Mouse (Mus musculus) liver, embryonic 16.5 days (tissue): ENCODE data around the gene D630003M21Rik. TPM values are rescaled to one million over a fixed set of nuclear protein-coding genes. Genes with fewer than 3 reads are reported as not detected.
A peak's percentile ranks its signal among the peaks of the same experiment; 100 is the strongest.

Experiments used
- ATAC-seq: fragments of 200-750 bp; cut with Nextera tagmentation; 2 replicates; pipeline ENCODE4 v1.8.0; 2017; ENCODE audit warnings: low read depth, mild to moderate bottlenecking, moderate number of reproducible peaks, moderate library complexity
- H3K27ac ChIP-seq: fragments of 300-500 bp; sonication (generic); 2 replicates; pipeline ENCODE4 v1.5.1; 2014; ENCODE audit warnings: mild to moderate bottlenecking, low read length
- H3K27me3 ChIP-seq: fragments of 300-500 bp; sonication (generic); 2 replicates; pipeline ENCODE4 v1.6.1; 2014; ENCODE audit warnings: low read depth, low read length, mixed read lengths; ENCODE audit not compliant: control insufficient read depth, insufficient read depth
- H3K36me3 ChIP-seq: fragments of 300-500 bp; sonication (generic); 2 replicates; pipeline ENCODE4 v1.6.1; 2014; ENCODE audit warnings: mild to moderate bottlenecking; ENCODE audit not compliant: control insufficient read depth, insufficient read depth
- H3K4me1 ChIP-seq: fragments of 300-500 bp; sonication (generic); 2 replicates; pipeline ENCODE4 v1.6.1; 2014; ENCODE audit warnings: low read depth, low read length, mixed read lengths; ENCODE audit not compliant: control insufficient read depth
- H3K4me2 ChIP-seq: fragments of 300-500 bp; sonication (generic); 2 replicates; pipeline ENCODE4 v1.6.1; 2014; ENCODE audit warnings: low read depth, low read length, mixed read lengths
- H3K4me3 ChIP-seq: fragments of 300-500 bp; sonication (generic); 2 replicates; pipeline ENCODE4 v1.5.1; 2014; ENCODE audit warnings: low read depth, mild to moderate bottlenecking, low read length
- H3K9ac ChIP-seq: fragments of 300-500 bp; sonication (generic); 2 replicates; pipeline ENCODE4 v1.6.1; 2014; ENCODE audit warnings: low read depth, low read length
- H3K9me3 ChIP-seq: fragments of 300-500 bp; sonication (generic); replicated peaks from 2 replicates; pipeline ENCODE4 v1.6.1; 2016; ENCODE audit warnings: low read length; ENCODE audit not compliant: control insufficient read depth
- WGBS: fragments of 180-500 bp; shearing (Covaris S2); extraction: QIAGEN DNeasy Blood & Tissue Kit; methylation state at CpG from one replicate; pipeline ENCODE4 v1.1.7; 2014; ENCODE audit not compliant: insufficient replicate concordance; 5-methylcytosine and 5-hydroxymethylcytosine counted together
- polyA plus RNA-seq: library from polyadenylated mRNA; unstranded; fragments of >200 nt; fragmentation: Nextera tagmentation; extraction: Ambion mirVana; gene quantifications from 2 replicates; pipeline ENCODE4 v1.2.1, GENCODE M21; 2015

The D630003M21Rik gene
- polyA plus RNA-seq, 1 experiment from 2014 or later = 0.78 TPM

DNA sequence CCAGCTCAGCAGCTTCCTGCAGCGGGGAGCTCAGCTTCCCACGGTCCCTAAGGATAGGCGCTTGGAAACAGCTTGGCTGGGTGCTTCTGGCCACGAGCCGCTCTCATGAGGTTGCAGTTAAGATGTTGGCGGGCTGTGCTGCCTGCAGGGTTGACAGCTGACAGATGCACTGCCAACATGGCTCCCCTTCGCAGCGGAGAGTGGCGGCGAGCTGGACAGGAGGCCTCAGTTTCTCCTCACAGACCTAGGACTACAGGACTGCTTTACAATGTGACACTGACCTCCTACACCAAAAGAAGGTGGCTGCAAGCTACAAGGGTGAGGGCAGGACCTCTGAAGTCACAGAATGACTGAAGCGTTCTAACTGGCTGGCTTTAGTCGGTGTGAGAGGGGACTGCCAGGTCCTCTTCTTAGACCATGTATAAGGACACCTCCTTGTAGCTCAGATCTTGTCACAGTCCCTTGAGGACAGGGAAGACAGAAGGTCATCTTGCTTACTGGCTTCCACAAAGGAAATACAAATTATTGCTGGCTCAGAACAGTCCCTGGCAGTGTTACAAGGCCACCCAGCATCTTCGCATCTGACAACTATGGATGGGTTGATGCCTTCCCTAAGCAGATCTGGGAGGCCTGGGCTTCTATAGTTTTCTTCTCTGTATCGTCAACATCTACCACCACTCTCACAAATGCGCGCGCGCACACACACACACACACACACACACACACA lies 13.3 kb upstream of the D630003M21Rik start:
- no peaks in the 10 kb centered on the region for H3K27me3 ChIP-seq
- H3K4me1 ChIP-seq = no peaks in the 10 kb centered on the region
- no peak overlapping the region for H3K4me3 ChIP-seq
- WGBS = 78% methylated on average over 18 of the region's 18 CpGs
- H3K36me3 ChIP-seq = no peaks in the 10 kb centered on the region
- no peak overlapping the region for H3K4me2 ChIP-seq
- H3K9me3 ChIP-seq = no peaks in the 10 kb centered on the region
- no peak for ATAC-seq
- H3K9ac ChIP-seq = no peak overlapping the region
- H3K27ac ChIP-seq = no peak overlapping the region

DNA sequence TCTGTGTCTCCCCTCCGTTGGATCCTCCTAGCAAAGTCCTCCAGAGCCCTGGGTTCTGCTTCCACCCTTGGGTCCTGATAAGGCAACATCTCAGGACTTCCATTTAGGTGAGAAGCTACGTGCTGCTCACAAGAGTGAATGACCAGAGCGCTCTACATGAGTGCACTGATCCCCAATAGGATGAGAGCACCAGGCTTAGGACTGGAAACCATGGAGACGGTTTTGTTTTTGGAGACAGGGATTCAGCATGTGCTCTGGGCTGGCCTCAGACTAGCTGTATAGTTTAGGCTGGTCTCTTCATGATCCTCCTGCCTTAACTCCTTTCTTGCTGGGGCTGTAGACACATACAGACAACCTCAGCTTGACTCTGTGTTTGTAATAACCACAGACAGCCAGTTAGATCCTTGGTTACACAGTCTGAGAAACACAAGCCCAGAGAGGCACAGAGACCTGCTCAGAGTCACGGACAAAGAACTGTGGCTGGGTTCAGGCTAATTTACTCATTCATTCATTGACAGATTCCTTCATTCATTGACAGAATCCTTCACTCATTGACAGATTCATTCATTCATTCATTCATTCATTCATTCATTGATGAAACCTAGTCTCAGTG lies 12.2 kb upstream of the D630003M21Rik start:
- ATAC-seq = no peak
- Histone ChIP-seq H3K9me3 (no peaks in the 10 kb centered on the region), H3K27me3 (no peaks in the 10 kb centered on the region), H3K4me3 (no peak overlapping the region), H3K4me1 (no peaks in the 10 kb centered on the region), H3K27ac (no peak overlapping the region), H3K4me2 (no peak overlapping the region), H3K36me3 (no peaks in the 10 kb centered on the region), H3K9ac (no peak overlapping the region)
- WGBS = 49% methylated on average over 5 of the region's 5 CpGs

GRCm38 (mm10) chr2:158238101-158238500 lies 9.1 kb upstream of the D630003M21Rik start:
- no peak overlapping the region for H3K4me2 ChIP-seq
- no peaks in the 10 kb centered on the region for H3K9me3 ChIP-seq
- H3K9ac ChIP-seq = no peak overlapping the region
- H3K27ac ChIP-seq = no peak overlapping the region
- no peak overlapping the region for H3K4me3 ChIP-seq
- no peaks in the 10 kb centered on the region for H3K27me3 ChIP-seq
- 68% methylated on average over 5 of the region's 5 CpGs for WGBS
- no peak for ATAC-seq
- no peaks in the 10 kb centered on the region for H3K36me3 ChIP-seq
- H3K4me1 ChIP-seq = no peaks in the 10 kb centered on the region

DNA sequence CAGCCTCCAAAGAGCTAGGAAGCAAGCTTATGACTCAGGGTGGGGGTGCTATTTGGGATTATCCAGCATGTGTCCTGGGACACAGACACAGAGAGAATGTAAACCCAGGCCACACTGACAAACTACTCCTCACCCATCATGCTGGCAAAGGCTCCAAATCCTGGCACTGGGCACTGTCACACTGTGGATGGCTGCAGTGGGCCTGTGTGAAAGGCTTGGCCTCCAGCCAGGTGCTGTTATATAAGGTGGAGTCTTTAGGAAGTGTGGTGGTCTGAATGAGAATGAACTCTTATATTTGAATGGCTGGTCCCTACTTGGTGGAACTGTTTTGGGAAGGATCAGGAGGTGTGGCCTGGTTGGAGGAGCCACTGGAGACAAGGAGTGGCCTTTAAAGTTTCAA lies 7.7 kb upstream of the D630003M21Rik start:
- Histone ChIP-seq H3K36me3 (no peaks in the 10 kb centered on the region), H3K27me3 (no peaks in the 10 kb centered on the region), H3K4me1 (no peaks in the 10 kb centered on the region), H3K9me3 (no peaks in the 10 kb centered on the region), H3K4me3 (no peak overlapping the region), H3K27ac (no peak overlapping the region), H3K4me2 (no peak overlapping the region), H3K9ac (no peak overlapping the region)
- ATAC-seq = no peak

GRCm38 (mm10) chr2:158233106-158233505 lies 4.1 kb upstream of the D630003M21Rik start:
- no peak overlapping the region for H3K27ac ChIP-seq
- WGBS = 23% methylated on average over 3 of the region's 3 CpGs
- H3K36me3 ChIP-seq = no peaks in the 10 kb centered on the region
- no peaks in the 10 kb centered on the region for H3K9me3 ChIP-seq
- peaks cover 12% of the 10 kb centered on the region for H3K27me3 ChIP-seq
- H3K9ac ChIP-seq = no peak overlapping the region
- H3K4me1 ChIP-seq = no peaks in the 10 kb centered on the region; the same call in 1 of the 2 replicates
- H3K4me3 ChIP-seq = no peak overlapping the region
- no peak overlapping the region for H3K4me2 ChIP-seq
- ATAC-seq = no peak

- no peaks in the 10 kb centered on the region for H3K9me3 ChIP-seq
- H3K27ac ChIP-seq = no peak overlapping the region
- H3K4me2 ChIP-seq = no peak overlapping the region
- no peak overlapping the region for H3K4me3 ChIP-seq
- no peaks in the 10 kb centered on the region; the same call in 1 of the 2 replicates for H3K4me1 ChIP-seq
- WGBS = 53% methylated on average over 3 of the region's 3 CpGs
- H3K36me3 ChIP-seq = no peaks in the 10 kb centered on the region
- peaks cover 12% of the 10 kb centered on the region for H3K27me3 ChIP-seq
- ATAC-seq = no peak
- H3K9ac ChIP-seq = no peak overlapping the region
These were observed 3.4 kb upstream of the D630003M21Rik start for GRCm38 (mm10) chr2:158232414-158232813.

- no peaks in the 10 kb centered on the region; the same call in 1 of the 2 replicates for H3K4me1 ChIP-seq
- H3K9ac ChIP-seq = no peak overlapping the region
- no peaks in the 10 kb centered on the region for H3K9me3 ChIP-seq
- whole genome bisulfite sequencing = 50% methylated on average over 5 of the region's 5 CpGs
- no peaks in the 10 kb centered on the region for H3K36me3 ChIP-seq
- no peak overlapping the region for H3K4me3 ChIP-seq
- no peak for ATAC-seq
- no peak overlapping the region for H3K27ac ChIP-seq
- no peak overlapping the region for H3K4me2 ChIP-seq
- peaks cover 12% of the 10 kb centered on the region for H3K27me3 ChIP-seq
These were observed 2.0 kb upstream of the D630003M21Rik start for GRCm38 (mm10) chr2:158231071-158231470.

DNA sequence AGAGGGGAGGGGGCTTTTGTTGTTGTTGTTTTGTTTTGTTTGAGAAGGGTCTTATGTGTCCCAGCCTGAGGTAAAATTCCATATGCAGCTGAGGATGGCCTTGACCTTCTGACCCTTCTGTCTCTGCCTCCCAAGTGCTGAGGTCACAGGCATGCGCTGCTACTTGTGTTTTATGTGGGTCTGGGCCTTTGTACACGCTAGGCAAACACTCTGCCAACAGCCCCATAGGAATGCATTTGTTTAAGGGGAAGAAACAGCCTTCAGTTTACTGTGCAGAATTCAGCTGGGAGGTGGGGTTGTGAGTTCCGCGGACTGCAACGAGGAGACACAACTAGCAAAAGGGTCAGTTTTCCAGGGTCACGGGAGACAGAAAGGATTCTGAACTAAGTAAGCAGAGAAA lies 1.6 kb upstream of the D630003M21Rik start:
- no peak for ATAC-seq
- Histone ChIP-seq H3K27me3 (peaks cover 12% of the 10 kb centered on the region), H3K4me1 (no peaks in the 10 kb centered on the region; the same call in 1 of the 2 replicates), H3K4me3 (no peak overlapping the region), H3K27ac (no peak overlapping the region), H3K9me3 (no peaks in the 10 kb centered on the region), H3K9ac (no peak overlapping the region), H3K36me3 (no peaks in the 10 kb centered on the region), H3K4me2 (no peak overlapping the region)
- WGBS = 59% methylated on average over 6 of the region's 6 CpGs

DNA sequence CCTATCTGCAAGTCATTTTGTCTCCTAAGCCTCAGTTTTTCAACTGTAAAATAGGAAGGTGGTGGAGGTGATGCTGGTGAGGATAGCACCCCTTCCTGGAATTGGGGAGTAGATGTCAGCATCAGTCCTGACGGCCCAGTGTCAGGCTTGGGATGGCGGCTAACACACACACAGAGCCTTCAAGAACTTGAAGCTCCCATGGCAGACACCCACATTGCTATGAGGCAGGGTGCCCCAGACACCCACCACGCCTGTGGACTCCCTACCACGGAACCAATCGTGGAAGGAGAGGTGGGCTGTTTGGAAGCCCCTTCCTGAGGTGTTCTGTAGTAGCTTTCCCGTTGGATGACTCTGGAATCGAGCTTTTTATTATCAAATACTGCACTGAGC lies 476 bp upstream of the D630003M21Rik start:
- peak overlapping the region; percentile 55 for H3K4me2 ChIP-seq
- H3K4me3 ChIP-seq = peak overlapping the region; percentile 29
- no peak for ATAC-seq
- H3K4me1 ChIP-seq = no peaks in the 10 kb centered on the region; the same call in 1 of the 2 replicates
- H3K9me3 ChIP-seq = no peaks in the 10 kb centered on the region
- peaks cover 12% of the 10 kb centered on the region for H3K27me3 ChIP-seq
- H3K9ac ChIP-seq = no peak overlapping the region
- WGBS = 22% methylated on average over 7 of the region's 7 CpGs
- no peaks in the 10 kb centered on the region for H3K36me3 ChIP-seq
- H3K27ac ChIP-seq = no peak overlapping the region
